Mouse (Mus musculus): ENCODE measurements at regions not wholly inside any gene's neighbourhood (a gene's known extent, or its start where the extent isn't known, plus 50 kb on each side); places are given as distances from the start of the nearest gene placed in this dataset.

GRCm38 (mm10) chr4:12240941-12241571 is 69.2 kb upstream of the Fam92a start:
- Histone ChIP-seq H3K36me3 (no peaks in the 10 kb centered on the region), H3K27ac (replicated peaks) (no peak overlapping the region), H3K9me3 (replicated peaks) (no peaks in the 10 kb centered on the region), H3K27me3 (ENCODE audit: low read depth, poor library complexity, severe bottlenecking) (peaks cover 6% of the 10 kb centered on the region; the same call in 1 of the 2 replicates), H3K4me3 (peak overlapping the region; percentile 26; the same call in 1 of the 2 replicates), H3K4me1 (no peaks in the 10 kb centered on the region; the same call in 1 of the 2 replicates)
- 5% methylated on average over 12 of the region's 12 CpGs for WGBS
- peak; percentile 73 for DNase-seq (ENCODE audit: low spot score)

- Histone ChIP-seq H3K4me3 (no peak overlapping the region), H3K9me3 (replicated peaks) (no peaks in the 10 kb centered on the region), H3K27me3 (ENCODE audit: low read depth, poor library complexity, severe bottlenecking) (no peaks in the 10 kb centered on the region), H3K36me3 (no peaks in the 10 kb centered on the region), H3K27ac (replicated peaks) (no peak overlapping the region), H3K4me1 (no peaks in the 10 kb centered on the region)
- no peak for DNase-seq (ENCODE audit: low spot score)
- WGBS, result 79% methylated on average over 1 of the region's 1 CpGs
Measured at GRCm38 (mm10) chr4:12230731-12231130, 58.9 kb upstream of the Fam92a start.

Data from midbrain, embryonic 10.5 days (tissue).